ENCODE assay signal across 16 mouse cellular contexts in genomic region chr13:32019256-32019620, GRCm38 (mm10).
DNase-seq lines count a peak whose midpoint lies in the region; ATAC-seq lines count a peak whose summit lies in the region.
"Had no signal": no experiment of that assay in that cellular context is flagged by ENCODE, and none has a peak within 500 bp of the region (broad histone marks: within the 10 kb centered on the region; RNA-seq: fewer than 3 reads in every experiment).

No protein-coding gene starts in this region.

- ATAC-seq in forebrain, embryonic 11.5 days (replicated peaks; ENCODE audit: low FRiP score), result 0 out of 2 replicates have a peak, but pooled peaks have one; percentile 12
- 0 out of 2 replicates have a peak, but pooled peaks have one; percentile 35 for ATAC-seq in heart, embryonic 15.5 days (replicated peaks; ENCODE audit: insufficient number of reproducible peaks, insufficient read depth, low FRiP score, low read depth)
- ATAC-seq in kidney, embryonic 16.5 days (ENCODE audit: low FRiP score, low TSS enrichment), result peak; percentile 93

- H3K27me3 ChIP-seq in forebrain, embryonic 11.5 days (ENCODE audit: control insufficient read depth, insufficient read depth, low read length), result no peaks in the 10 kb centered on the region
- no peaks in the 10 kb centered on the region for H3K27me3 ChIP-seq in forebrain, embryonic 10.5 days (ENCODE audit: poor library complexity, severe bottlenecking)
- no peaks in the 10 kb centered on the region for H3K27me3 ChIP-seq in heart, embryonic 15.5 days
- H3K27me3 ChIP-seq in kidney, embryonic 16.5 days (ENCODE audit: insufficient read depth, low read length), result no peaks in the 10 kb centered on the region
- H3K27me3 ChIP-seq: CH12.LX; forebrain, embryonic 15.5 days; midbrain, embryonic 13.5 days; neural tube, embryonic 13.5 days had no signal

- H3K4me3 ChIP-seq in forebrain, embryonic 11.5 days (ENCODE audit: low read depth, low read length), result no peak overlapping the region
- no peak overlapping the region for H3K4me3 ChIP-seq in forebrain, embryonic 10.5 days
- no peak overlapping the region for H3K4me3 ChIP-seq in heart, embryonic 15.5 days
- H3K4me3 ChIP-seq in kidney, embryonic 16.5 days (ENCODE audit: low read length), result no peak overlapping the region
- H3K4me3 ChIP-seq: erythroblast, embryonic 14.5 days; forebrain, embryonic 15.5 days; hindbrain, embryonic 10.5 days; left cerebral cortex, adult 2 months; midbrain, embryonic 13.5 days; neural tube, embryonic 13.5 days had no signal

- no peaks in the 10 kb centered on the region for H3K4me1 ChIP-seq in forebrain, embryonic 11.5 days (replicated peaks; ENCODE audit: control insufficient read depth, insufficient read depth, low read length)
- peaks cover 21% of the 10 kb centered on the region for H3K4me1 ChIP-seq in forebrain, embryonic 10.5 days
- H3K4me1 ChIP-seq in heart, embryonic 15.5 days (replicated peaks), result peaks cover 17% of the 10 kb centered on the region
- H3K4me1 ChIP-seq in kidney, embryonic 16.5 days (ENCODE audit: insufficient read depth, low read length), result peaks cover 29% of the 10 kb centered on the region

- no peak overlapping the region for H3K27ac ChIP-seq in forebrain, embryonic 11.5 days (ENCODE audit: low read depth, low read length)
- no peak overlapping the region for H3K27ac ChIP-seq in forebrain, embryonic 10.5 days
- H3K27ac ChIP-seq in heart, embryonic 15.5 days, result peak overlapping the region; percentile 71
- peak overlapping the region; percentile 35; the same call in 1 of the 2 replicates for H3K27ac ChIP-seq in kidney, embryonic 16.5 days (ENCODE audit: low read length)
- H3K27ac ChIP-seq: forebrain, embryonic 15.5 days; hindbrain, embryonic 10.5 days; left cerebral cortex, adult 2 months; liver, embryonic 14.5 days; midbrain, embryonic 13.5 days; neural tube, embryonic 13.5 days had no signal

- H3K36me3 ChIP-seq in forebrain, embryonic 11.5 days (ENCODE audit: control insufficient read depth, insufficient read depth, low read length), result no peaks in the 10 kb centered on the region
- no peaks in the 10 kb centered on the region for H3K36me3 ChIP-seq in forebrain, embryonic 10.5 days (replicated peaks)
- H3K36me3 ChIP-seq in heart, embryonic 15.5 days, result no peaks in the 10 kb centered on the region
- no peaks in the 10 kb centered on the region for H3K36me3 ChIP-seq in kidney, embryonic 16.5 days (ENCODE audit: insufficient read depth, low read length)
- H3K36me3 ChIP-seq: forebrain, embryonic 15.5 days; hindbrain, embryonic 10.5 days; midbrain, embryonic 13.5 days; neural tube, embryonic 13.5 days had no signal

- no peaks in the 10 kb centered on the region for H3K9me3 ChIP-seq in forebrain, embryonic 11.5 days (ENCODE audit: control insufficient read depth, low read length)
- H3K9me3 ChIP-seq in forebrain, embryonic 10.5 days, result no peaks in the 10 kb centered on the region
- H3K9me3 ChIP-seq in heart, embryonic 15.5 days (replicated peaks), result no peaks in the 10 kb centered on the region
- H3K9me3 ChIP-seq in kidney, embryonic 16.5 days (ENCODE audit: low read length), result no peaks in the 10 kb centered on the region
- H3K9me3 ChIP-seq: forebrain, embryonic 15.5 days; hindbrain, embryonic 10.5 days; midbrain, embryonic 13.5 days; neural tube, embryonic 13.5 days had no signal

- no peak for DNase-seq in forebrain, embryonic 11.5 days (ENCODE audit: low spot score)
- DNase-seq in forebrain, embryonic 10.5 days (ENCODE audit: extremely low spot score, low spot score), result no peak
- DNase-seq in heart, postnatal 25 days (ENCODE audit: low spot score), result no peak
- no peak for DNase-seq in kidney, postnatal 14 days
- peak; percentile 36 for DNase-seq in large intestine, adult 2 months (ENCODE audit: low read depth, low spot score)
- DNase-seq in layer of hippocampus, postnatal 36 days, result no peak

- H3K4me2 ChIP-seq in forebrain, embryonic 11.5 days (ENCODE audit: low read depth, low read length, severe bottlenecking), result no peak overlapping the region
- H3K4me2 ChIP-seq in heart, embryonic 15.5 days, result no peak overlapping the region
- no peak overlapping the region for H3K4me2 ChIP-seq in kidney, embryonic 16.5 days (replicated peaks; ENCODE audit: low read depth, low read length)
- H3K4me2 ChIP-seq: forebrain, embryonic 15.5 days; midbrain, embryonic 13.5 days; neural tube, embryonic 13.5 days had no signal

- intact Hi-C loops in heart, postnatal 25 days (cut with DNase I), result loop anchor here (5.0 kb wide), 1 partner anchor 148 kb away; no protein-coding TSS in a partner anchor

- no peak overlapping the region for H3K9ac ChIP-seq in forebrain, embryonic 11.5 days (ENCODE audit: low read length)
- H3K9ac ChIP-seq in heart, embryonic 15.5 days, result no peak overlapping the region
- H3K9ac ChIP-seq in kidney, embryonic 16.5 days (replicated peaks; ENCODE audit: low read length), result no peak overlapping the region
- H3K9ac ChIP-seq: forebrain, embryonic 15.5 days; liver, embryonic 14.5 days; midbrain, embryonic 13.5 days; neural tube, embryonic 13.5 days had no signal

Comparison
In these comparisons a context has a peak if more than half of its experiments do, and no peak if none do; other contexts are left out.
1. ATAC-seq: peak in every context shown above with its lines; median percentile 93 in kidney, embryonic 16.5 days; 35 in heart, embryonic 15.5 days; 12 in forebrain, embryonic 11.5 days.
2. H3K27ac ChIP-seq: peak in heart, embryonic 15.5 days (single experiment) and kidney, embryonic 16.5 days (single experiment); none in forebrain, embryonic 11.5 days (single experiment) and forebrain, embryonic 10.5 days (single experiment).